Mouse (Mus musculus) midbrain, embryonic 16.5 days (tissue): ENCODE data around the gene Prpf38b. TPM values are rescaled to one million over a fixed set of nuclear protein-coding genes. Genes with fewer than 3 reads are reported as not detected.
A peak's percentile ranks its signal among the peaks of the same experiment; 100 is the strongest.

Source experiments
- ATAC-seq: fragments of 200-750 bp; cut with Nextera tagmentation; 2 replicates; pipeline ENCODE4 v1.8.0; 2017; ENCODE audit warnings: moderate TSS enrichment
- H3K27ac ChIP-seq: fragments of 300-500 bp; sonication (generic); 2 replicates; pipeline ENCODE4 v1.5.1; 2014; ENCODE audit warnings: mild to moderate bottlenecking, low read length, mixed read lengths
- H3K27me3 ChIP-seq: fragments of 300-500 bp; sonication (generic); 2 replicates; pipeline ENCODE4 v1.6.1; 2014; ENCODE audit warnings: low read depth, low read length, mixed read lengths; ENCODE audit not compliant: control insufficient read depth, insufficient read depth
- H3K36me3 ChIP-seq: fragments of 300-500 bp; sonication (generic); 2 replicates; pipeline ENCODE4 v1.6.1; 2014; ENCODE audit warnings: mild to moderate bottlenecking, low read length, moderate library complexity, mixed read lengths; ENCODE audit not compliant: control insufficient read depth, insufficient read depth
- H3K4me1 ChIP-seq: fragments of 300-500 bp; sonication (generic); 2 replicates; pipeline ENCODE4 v1.6.1; 2014; ENCODE audit warnings: mild to moderate bottlenecking, low read length, mixed read lengths; ENCODE audit not compliant: control insufficient read depth, insufficient read depth
- H3K4me2 ChIP-seq: fragments of 300-500 bp; sonication (generic); 2 replicates; pipeline ENCODE4 v1.6.1; 2014; ENCODE audit warnings: mild to moderate bottlenecking, low read length, mixed read lengths
- H3K4me3 ChIP-seq: fragments of 300-500 bp; sonication (generic); 2 replicates; pipeline ENCODE4 v1.5.1; 2014; ENCODE audit warnings: low read depth, mild to moderate bottlenecking, low read length, moderate library complexity, mixed read lengths
- H3K9ac ChIP-seq: fragments of 300-500 bp; sonication (generic); 2 replicates; pipeline ENCODE4 v1.6.1; 2014; ENCODE audit warnings: low read depth, low read length, mixed read lengths
- H3K9me3 ChIP-seq: fragments of 300-500 bp; sonication (generic); replicated peaks from 2 replicates; pipeline ENCODE4 v1.6.1; 2014; ENCODE audit warnings: mild to moderate bottlenecking, low read length, mixed read lengths; ENCODE audit not compliant: control insufficient read depth, poor library complexity, severe bottlenecking
- WGBS: fragments of 180-500 bp; shearing (Covaris S2); extraction: QIAGEN DNeasy Blood & Tissue Kit; methylation state at CpG from one replicate; pipeline ENCODE4 v1.1.7; 2014; 5-methylcytosine and 5-hydroxymethylcytosine counted together
- polyA plus RNA-seq: library from polyadenylated mRNA; unstranded; fragments of >200 nt; fragmentation: Nextera tagmentation; extraction: Ambion mirVana; gene quantifications from 2 replicates; pipeline ENCODE4 v1.2.1, GENCODE M21; 2015

Prpf38b gene
- polyA plus RNA-seq, 1 experiment from 2014 or later, result 54.2 TPM

- Histone ChIP-seq H3K9me3 (no peaks in the 10 kb centered on the region), H3K27ac (peak overlapping the region; percentile 78), H3K9ac (no peak overlapping the region), H3K36me3 (no peaks in the 10 kb centered on the region), H3K4me2 (0 out of 2 replicates have a peak overlapping the region, but pooled peaks have one; percentile 17), H3K4me3 (no peak overlapping the region), H3K4me1 (peaks cover 9% of the 10 kb centered on the region), H3K27me3 (no peaks in the 10 kb centered on the region)
- ATAC-seq, result peak; percentile 90
- WGBS, result 12% methylated on average over 7 of the region's 7 CpGs
Observed at GRCm38 (mm10) chr3:108858231-108858770, 53.2 kb downstream of the Prpf38b start.

GRCm38 (mm10) chr3:108857714-108858113 lies 53.8 kb downstream of the Prpf38b start:
- 68% methylated on average over 1 of the region's 1 CpGs for WGBS

GRCm38 (mm10) chr3:108857124-108857470 lies 54.4 kb downstream of the Prpf38b start:
- Histone ChIP-seq H3K27me3 (no peaks in the 10 kb centered on the region), H3K4me3 (no peak overlapping the region), H3K9me3 (no peaks in the 10 kb centered on the region), H3K36me3 (no peaks in the 10 kb centered on the region), H3K4me2 (no peak overlapping the region), H3K9ac (no peak overlapping the region), H3K27ac (no peak overlapping the region), H3K4me1 (peaks cover 9% of the 10 kb centered on the region)
- no peak for ATAC-seq
- WGBS, result 24% methylated on average over 3 of the region's 3 CpGs

More at GRCm38 (mm10) chr3:108857714-108858113, 53.8 kb downstream of the Prpf38b start:
- H3K4me3 ChIP-seq, result no peak overlapping the region
- H3K4me1 ChIP-seq, result peaks cover 9% of the 10 kb centered on the region
- H3K9me3 ChIP-seq, result no peaks in the 10 kb centered on the region
- H3K36me3 ChIP-seq, result no peaks in the 10 kb centered on the region
- H3K27me3 ChIP-seq, result no peaks in the 10 kb centered on the region
- H3K27ac ChIP-seq, result peak overlapping the region; percentile 78
- ATAC-seq, result peak; percentile 9
- no peak overlapping the region for H3K9ac ChIP-seq
- H3K4me2 ChIP-seq, result no peak overlapping the region

GRCm38 (mm10) chr3:108856386-108857123 lies 55.0 kb downstream of the Prpf38b start:
- ATAC-seq, result no peak
- Histone ChIP-seq H3K4me3 (no peak overlapping the region), H3K36me3 (no peaks in the 10 kb centered on the region), H3K27me3 (no peaks in the 10 kb centered on the region), H3K27ac (no peak overlapping the region), H3K9me3 (no peaks in the 10 kb centered on the region), H3K4me1 (peaks cover 9% of the 10 kb centered on the region), H3K4me2 (no peak overlapping the region), H3K9ac (no peak overlapping the region)
- 37% methylated on average over 8 of the region's 8 CpGs for WGBS

- Histone ChIP-seq H3K4me2 (no peak overlapping the region), H3K4me3 (no peak overlapping the region), H3K36me3 (no peaks in the 10 kb centered on the region), H3K27ac (no peak overlapping the region), H3K9me3 (no peaks in the 10 kb centered on the region), H3K9ac (no peak overlapping the region), H3K4me1 (peaks cover 9% of the 10 kb centered on the region), H3K27me3 (no peaks in the 10 kb centered on the region)
- no peak for ATAC-seq
- 64% methylated on average over 10 of the region's 10 CpGs for WGBS
Observed at GRCm38 (mm10) chr3:108855864-108856263, 55.7 kb downstream of the Prpf38b start.

- no peaks in the 10 kb centered on the region for H3K9me3 ChIP-seq
- WGBS, result 42% methylated on average over 12 of the region's 12 CpGs
- ATAC-seq, result no peak
- no peak overlapping the region for H3K4me3 ChIP-seq
- H3K4me1 ChIP-seq, result peaks cover 9% of the 10 kb centered on the region
- H3K9ac ChIP-seq, result no peak overlapping the region
- no peaks in the 10 kb centered on the region for H3K36me3 ChIP-seq
- no peaks in the 10 kb centered on the region for H3K27me3 ChIP-seq
- no peak overlapping the region for H3K4me2 ChIP-seq
- no peak overlapping the region for H3K27ac ChIP-seq
Observed at GRCm38 (mm10) chr3:108855371-108855770, 56.2 kb downstream of the Prpf38b start.

GRCm38 (mm10) chr3:108853266-108853665 lies 58.3 kb downstream of the Prpf38b start:
- no peaks in the 10 kb centered on the region for H3K36me3 ChIP-seq
- no peaks in the 10 kb centered on the region for H3K27me3 ChIP-seq
- no peak overlapping the region for H3K4me2 ChIP-seq
- H3K27ac ChIP-seq, result no peak overlapping the region
- ATAC-seq, result no peak
- H3K4me1 ChIP-seq, result peaks cover 6% of the 10 kb centered on the region
- no peaks in the 10 kb centered on the region for H3K9me3 ChIP-seq
- H3K9ac ChIP-seq, result no peak overlapping the region
- 79% methylated on average over 1 of the region's 1 CpGs for WGBS
- H3K4me3 ChIP-seq, result no peak overlapping the region

Other genes starting within 250 kb of the Prpf38b start
- 16.6 and 19.4 TPM in 2 replicates for gene Gpsm2, start 189.4 kb downstream of the Prpf38b start, polyA plus RNA-seq
- not detected in 2 replicates for gene Aknad1, start 172.1 kb downstream of the Prpf38b start, polyA plus RNA-seq
- gene Stxbp3, start 71.2 kb downstream of the Prpf38b start, polyA plus RNA-seq, result 16.2 and 16.9 TPM in 2 replicates
- gene Fndc7, start 21.7 kb downstream of the Prpf38b start, polyA plus RNA-seq, result 0.08 TPM in 1 of 2 replicates, not detected in the other
- gene Henmt1, start 28.1 kb upstream of the Prpf38b start, polyA plus RNA-seq, result 2.9 and 3.0 TPM in 2 replicates
- 0.80 TPM in 1 of 2 replicates, not detected in the other for gene Gm9857, start 28.7 kb upstream of the Prpf38b start, polyA plus RNA-seq
- 13.4 and 14.1 TPM in 2 replicates for gene Fam102b, start 115.9 kb upstream of the Prpf38b start, polyA plus RNA-seq
- not detected in 2 replicates for gene Slc25a54, start 168.7 kb upstream of the Prpf38b start, polyA plus RNA-seq
- gene Slc25a24, start 211.4 kb upstream of the Prpf38b start, polyA plus RNA-seq, result 4.3 and 5.2 TPM in 2 replicates